Mouse (Mus musculus): ENCODE measurements around the gene Dek. TPM values are rescaled to one million over a fixed set of nuclear protein-coding genes. Genes with fewer than 3 reads are reported as not detected.

Gene Dek
- polyA plus RNA-seq, 1 experiment from 2014 or later: 226 TPM

- WGBS: 83% methylated on average over 5 of the region's 5 CpGs
- ATAC-seq (replicated peaks; ENCODE audit: low FRiP score, low TSS enrichment, low read depth): no peak
- Histone ChIP-seq H3K4me1 (replicated peaks; ENCODE audit: control insufficient read depth, insufficient read depth, low read length) (no peaks in the 10 kb centered on the region), H3K27ac (ENCODE audit: low read depth) (no peak overlapping the region), H3K27me3 (replicated peaks; ENCODE audit: control insufficient read depth, insufficient read depth, low read length) (no peaks in the 10 kb centered on the region), H3K4me3 (ENCODE audit: low read depth, low read length) (no peak overlapping the region), H3K36me3 (ENCODE audit: control insufficient read depth, insufficient read depth, low read length) (peaks cover 50% of the 10 kb centered on the region), H3K9me3 (ENCODE audit: control insufficient read depth, low read length) (no peaks in the 10 kb centered on the region), H3K4me2 (ENCODE audit: low read length) (no peak overlapping the region), H3K9ac (ENCODE audit: low read length) (no peak overlapping the region)
- DNase-seq (ENCODE audit: low spot score): no peak
Measured at GRCm38 (mm10) chr13:47078799-47079198, 27.2 kb downstream of the Dek start.

- H3K4me2 ChIP-seq (ENCODE audit: low read length): no peak overlapping the region
- H3K9me3 ChIP-seq (ENCODE audit: control insufficient read depth, low read length): no peaks in the 10 kb centered on the region
- DNase-seq (ENCODE audit: low spot score) (no peak), ATAC-seq (replicated peaks; ENCODE audit: low FRiP score, low TSS enrichment, low read depth) (peak; percentile 32; the same call in 1 of the 2 replicates)
- peaks cover 46% of the 10 kb centered on the region for H3K36me3 ChIP-seq (ENCODE audit: control insufficient read depth, insufficient read depth, low read length)
- H3K9ac ChIP-seq (ENCODE audit: low read length): no peak overlapping the region
- no peaks in the 10 kb centered on the region for H3K4me1 ChIP-seq (replicated peaks; ENCODE audit: control insufficient read depth, insufficient read depth, low read length)
- no peaks in the 10 kb centered on the region for H3K27me3 ChIP-seq (replicated peaks; ENCODE audit: control insufficient read depth, insufficient read depth, low read length)
- no peak overlapping the region for H3K27ac ChIP-seq (ENCODE audit: low read depth)
- H3K4me3 ChIP-seq (ENCODE audit: low read depth, low read length): no peak overlapping the region
Measured at GRCm38 (mm10) chr13:47077367-47077766, 28.6 kb downstream of the Dek start.

GRCm38 (mm10) chr13:47076156-47076555 is 29.8 kb downstream of the Dek start:
- H3K36me3 ChIP-seq (ENCODE audit: control insufficient read depth, insufficient read depth, low read length): peaks cover 44% of the 10 kb centered on the region
- no peak overlapping the region for H3K9ac ChIP-seq (ENCODE audit: low read length)
- WGBS: 79% methylated on average over 5 of the region's 5 CpGs
- H3K4me1 ChIP-seq (replicated peaks; ENCODE audit: control insufficient read depth, insufficient read depth, low read length): no peaks in the 10 kb centered on the region
- no peaks in the 10 kb centered on the region for H3K9me3 ChIP-seq (ENCODE audit: control insufficient read depth, low read length)
- H3K4me3 ChIP-seq (ENCODE audit: low read depth, low read length): no peak overlapping the region
- DNase-seq (ENCODE audit: low spot score) (no peak), ATAC-seq (replicated peaks; ENCODE audit: low FRiP score, low TSS enrichment, low read depth) (no peak)
- no peaks in the 10 kb centered on the region for H3K27me3 ChIP-seq (replicated peaks; ENCODE audit: control insufficient read depth, insufficient read depth, low read length)
- H3K27ac ChIP-seq (ENCODE audit: low read depth): no peak overlapping the region
- no peak overlapping the region for H3K4me2 ChIP-seq (ENCODE audit: low read length)

- H3K27ac ChIP-seq (ENCODE audit: low read depth): no peak overlapping the region
- 85% methylated on average over 5 of the region's 5 CpGs for WGBS
- no peaks in the 10 kb centered on the region for H3K9me3 ChIP-seq (ENCODE audit: control insufficient read depth, low read length)
- no peaks in the 10 kb centered on the region for H3K27me3 ChIP-seq (replicated peaks; ENCODE audit: control insufficient read depth, insufficient read depth, low read length)
- peaks cover 36% of the 10 kb centered on the region for H3K36me3 ChIP-seq (ENCODE audit: control insufficient read depth, insufficient read depth, low read length)
- DNase-seq (ENCODE audit: low spot score) (no peak), ATAC-seq (replicated peaks; ENCODE audit: low FRiP score, low TSS enrichment, low read depth) (no peak)
- H3K9ac ChIP-seq (ENCODE audit: low read length): no peak overlapping the region
- H3K4me3 ChIP-seq (ENCODE audit: low read depth, low read length): no peak overlapping the region
- no peak overlapping the region for H3K4me2 ChIP-seq (ENCODE audit: low read length)
- H3K4me1 ChIP-seq (replicated peaks; ENCODE audit: control insufficient read depth, insufficient read depth, low read length): no peaks in the 10 kb centered on the region
Measured at GRCm38 (mm10) chr13:47072484-47072883, 33.5 kb downstream of the Dek start.

- H3K9ac ChIP-seq (ENCODE audit: low read length): no peak overlapping the region
- H3K4me1 ChIP-seq (replicated peaks; ENCODE audit: control insufficient read depth, insufficient read depth, low read length): no peaks in the 10 kb centered on the region
- no peak overlapping the region for H3K4me2 ChIP-seq (ENCODE audit: low read length)
- no peaks in the 10 kb centered on the region for H3K27me3 ChIP-seq (replicated peaks; ENCODE audit: control insufficient read depth, insufficient read depth, low read length)
- no peak overlapping the region for H3K4me3 ChIP-seq (ENCODE audit: low read depth, low read length)
- no peak overlapping the region for H3K27ac ChIP-seq (ENCODE audit: low read depth)
- DNase-seq (ENCODE audit: low spot score) (no peak), ATAC-seq (replicated peaks; ENCODE audit: low FRiP score, low TSS enrichment, low read depth) (no peak)
- WGBS: 94% methylated on average over 13 of the region's 13 CpGs
- no peaks in the 10 kb centered on the region for H3K9me3 ChIP-seq (ENCODE audit: control insufficient read depth, low read length)
- H3K36me3 ChIP-seq (ENCODE audit: control insufficient read depth, insufficient read depth, low read length): peaks cover 36% of the 10 kb centered on the region
Measured at GRCm38 (mm10) chr13:47071871-47072270, 34.1 kb downstream of the Dek start.

GRCm38 (mm10) chr13:47070329-47071080 is 35.5 kb downstream of the Dek start:
- WGBS: 78% methylated on average over 15 of the region's 15 CpGs
- no peaks in the 10 kb centered on the region for H3K9me3 ChIP-seq (ENCODE audit: control insufficient read depth, low read length)
- no peaks in the 10 kb centered on the region for H3K4me1 ChIP-seq (replicated peaks; ENCODE audit: control insufficient read depth, insufficient read depth, low read length)
- no peak overlapping the region for H3K4me2 ChIP-seq (ENCODE audit: low read length)
- peaks cover 36% of the 10 kb centered on the region for H3K36me3 ChIP-seq (ENCODE audit: control insufficient read depth, insufficient read depth, low read length)
- H3K27ac ChIP-seq (ENCODE audit: low read depth): no peak overlapping the region
- H3K4me3 ChIP-seq (ENCODE audit: low read depth, low read length): no peak overlapping the region
- H3K9ac ChIP-seq (ENCODE audit: low read length): no peak overlapping the region
- ATAC-seq (replicated peaks; ENCODE audit: low FRiP score, low TSS enrichment, low read depth) (no peak), DNase-seq (ENCODE audit: low spot score) (no peak)
- H3K27me3 ChIP-seq (replicated peaks; ENCODE audit: control insufficient read depth, insufficient read depth, low read length): no peaks in the 10 kb centered on the region

GRCm38 (mm10) chr13:47067001-47067400 is 39.0 kb downstream of the Dek start:
- H3K4me2 ChIP-seq (ENCODE audit: low read length): no peak overlapping the region
- WGBS: 86% methylated on average over 6 of the region's 6 CpGs
- H3K4me1 ChIP-seq (replicated peaks; ENCODE audit: control insufficient read depth, insufficient read depth, low read length): no peaks in the 10 kb centered on the region
- peaks cover 31% of the 10 kb centered on the region for H3K36me3 ChIP-seq (ENCODE audit: control insufficient read depth, insufficient read depth, low read length)
- H3K4me3 ChIP-seq (ENCODE audit: low read depth, low read length): no peak overlapping the region
- no peak for ATAC-seq (replicated peaks; ENCODE audit: low FRiP score, low TSS enrichment, low read depth)
- H3K9ac ChIP-seq (ENCODE audit: low read length): no peak overlapping the region
- no peak overlapping the region for H3K27ac ChIP-seq (ENCODE audit: low read depth)
- no peaks in the 10 kb centered on the region for H3K9me3 ChIP-seq (ENCODE audit: control insufficient read depth, low read length)
- no peak for DNase-seq (ENCODE audit: low spot score)
- no peaks in the 10 kb centered on the region for H3K27me3 ChIP-seq (replicated peaks; ENCODE audit: control insufficient read depth, insufficient read depth, low read length)

GRCm38 (mm10) chr13:47066516-47066915 is 39.5 kb downstream of the Dek start:
- Histone ChIP-seq H3K4me1 (replicated peaks; ENCODE audit: control insufficient read depth, insufficient read depth, low read length) (no peaks in the 10 kb centered on the region), H3K27ac (ENCODE audit: low read depth) (peak overlapping the region; percentile 51; the same call in 1 of the 2 replicates), H3K27me3 (replicated peaks; ENCODE audit: control insufficient read depth, insufficient read depth, low read length) (no peaks in the 10 kb centered on the region), H3K9me3 (ENCODE audit: control insufficient read depth, low read length) (no peaks in the 10 kb centered on the region), H3K36me3 (ENCODE audit: control insufficient read depth, insufficient read depth, low read length) (peaks cover 27% of the 10 kb centered on the region), H3K4me2 (ENCODE audit: low read length) (no peak overlapping the region), H3K4me3 (ENCODE audit: low read depth, low read length) (no peak overlapping the region), H3K9ac (ENCODE audit: low read length) (no peak overlapping the region)
- ATAC-seq (replicated peaks; ENCODE audit: low FRiP score, low TSS enrichment, low read depth) (no peak), DNase-seq (ENCODE audit: low spot score) (no peak)
- 91% methylated on average over 10 of the region's 10 CpGs for WGBS

All from intestine, embryonic 14.5 days (tissue).